Comparison of ENCODE assay signal across 9 mouse cellular contexts in genomic region chr4:141033606-141034549, GRCm38 (mm10). TPM values are rescaled to one million over a fixed set of nuclear protein-coding genes. Genes with fewer than 3 reads are reported as not detected.
DNase-seq lines count a peak whose midpoint lies in the region; ATAC-seq and TF ChIP-seq lines count a peak whose summit lies in the region.
"Had no signal": no experiment of that assay in that cellular context is flagged by ENCODE, and none has a peak within 500 bp of the region (broad histone marks: within the 10 kb centered on the region; RNA-seq: fewer than 3 reads in every experiment).

No protein-coding gene starts in this region.

- H3K4me1 ChIP-seq in heart, embryonic 13.5 days: peaks cover 11% of the 10 kb centered on the region
- no peaks in the 10 kb centered on the region for H3K4me1 ChIP-seq in intestine, postnatal 0 days (replicated peaks; ENCODE audit: control insufficient read depth, insufficient read depth, low read length)

- TF ChIP-seq CTCF in intestine, postnatal 0 days (IDR thresholded peaks at IDR 0.05; ENCODE audit: low read depth): peak; percentile 56

- peaks cover 68% of the 10 kb centered on the region for H3K36me3 ChIP-seq in heart, embryonic 13.5 days
- H3K36me3 ChIP-seq in intestine, postnatal 0 days (ENCODE audit: control insufficient read depth, insufficient read depth): peaks cover 18% of the 10 kb centered on the region; the same call in 1 of the 2 replicates

- H3K27ac ChIP-seq in heart, embryonic 13.5 days (replicated peaks): no peak overlapping the region
- no peak overlapping the region for H3K27ac ChIP-seq in intestine, postnatal 0 days (ENCODE audit: low read depth, low read length)

- no peak overlapping the region for H3K4me2 ChIP-seq in heart, embryonic 13.5 days
- H3K4me2 ChIP-seq in intestine, postnatal 0 days (replicated peaks; ENCODE audit: low read depth): no peak overlapping the region

- no peak for DNase-seq in heart, postnatal 36 days
- peak; percentile 76 for DNase-seq in adrenal gland, postnatal 10 days
- DNase-seq in lung, postnatal 14 days: peak; percentile 61
- DNase-seq in ovary, postnatal 14 days (ENCODE audit: low spot score): no peak
- DNase-seq in embryo, embryonic 10.5 days (ENCODE audit: low spot score): no peak
- no peak for DNase-seq in spleen, postnatal 4 days (ENCODE audit: low spot score in 2 of 2)

- H3K9ac ChIP-seq in heart, embryonic 13.5 days: peak overlapping the region; percentile 47; the same call in 1 of the 2 replicates
- H3K9ac ChIP-seq in intestine, postnatal 0 days (ENCODE audit: low read depth, low read length): no peak overlapping the region

- H3K9me3 ChIP-seq in heart, embryonic 13.5 days: no peaks in the 10 kb centered on the region
- no peaks in the 10 kb centered on the region for H3K9me3 ChIP-seq in intestine, postnatal 0 days (ENCODE audit: control insufficient read depth)

- intact Hi-C loops in heart, postnatal 36 days (cut with DNase I): loop anchor here (5.0 kb wide), 3 partner anchors 47 to 247 kb away; partner anchors contain the start of gene Atp13a2

- ATAC-seq in heart, embryonic 13.5 days (ENCODE audit: extremely low read depth, insufficient number of reproducible peaks, low FRiP score, low TSS enrichment): no peak
- ATAC-seq in intestine, postnatal 0 days: peak; percentile 50; the same call in 1 of the 2 replicates

- no peaks in the 10 kb centered on the region for H3K27me3 ChIP-seq in heart, embryonic 13.5 days (replicated peaks)
- H3K27me3 ChIP-seq in intestine, postnatal 0 days (replicated peaks; ENCODE audit: control insufficient read depth, insufficient read depth, low read length): no peaks in the 10 kb centered on the region

- no peak overlapping the region for H3K4me3 ChIP-seq in heart, embryonic 13.5 days
- H3K4me3 ChIP-seq in intestine, postnatal 0 days (ENCODE audit: low read depth, low read length): no peak overlapping the region
- H3K4me3 ChIP-seq: erythroblast, embryonic 14.5 days had no signal

- 72% methylated on average over 27 of the region's 27 CpGs for WGBS in heart, embryonic 13.5 days
- WGBS in intestine, postnatal 0 days: 62% methylated on average over 27 of the region's 27 CpGs

RNA-seq across cellular contexts. Expression of gene Mfap2, which starts 23.7 kb away (rescaled TPM):
- polyA plus RNA-seq in heart, embryonic 13.5 days (2015; fragmentation: Nextera tagmentation; extraction: Ambion mirVana): 273 and 299 TPM in 2 replicates
- total RNA-seq in heart, postnatal 36 days (2021): 1 to 10 TPM; 4.0 to 4.3 TPM
- 10 to 100 TPM; 46.9 to 50.7 TPM for total RNA-seq in adrenal gland, postnatal 10 days (2021)
- 117 and 138 TPM in 2 replicates for polyA plus RNA-seq in intestine, postnatal 0 days (2015; fragmentation: Nextera tagmentation; extraction: Ambion mirVana)

RNA-seq across cellular contexts. Expression of gene Crocc, which starts 26.5 kb away (rescaled TPM):
- 3.4 and 3.5 TPM in 2 replicates for polyA plus RNA-seq in heart, embryonic 13.5 days (2015; fragmentation: Nextera tagmentation; extraction: Ambion mirVana)
- total RNA-seq in heart, postnatal 36 days (2021): 1 to 10 TPM; 4.3 to 5.5 TPM
- total RNA-seq in adrenal gland, postnatal 10 days (2021): 10 to 100 TPM in 1 of 2 experiments, 1 to 10 TPM in 1; 6.7 to 13.2 TPM
- 1.3 and 1.5 TPM in 2 replicates for polyA plus RNA-seq in intestine, postnatal 0 days (2015; fragmentation: Nextera tagmentation; extraction: Ambion mirVana)

RNA-seq across cellular contexts. Expression of gene Necap2, which starts 44.3 kb away (rescaled TPM):
- polyA plus RNA-seq in heart, embryonic 13.5 days (2015; fragmentation: Nextera tagmentation; extraction: Ambion mirVana): 39.7 and 43.7 TPM in 2 replicates
- total RNA-seq in heart, postnatal 36 days (2021): 10 to 100 TPM; 17.2 to 18.1 TPM
- 10 to 100 TPM; 54.5 to 57.1 TPM for total RNA-seq in adrenal gland, postnatal 10 days (2021)
- 103 TPM in 2 replicates for polyA plus RNA-seq in intestine, postnatal 0 days (2015; fragmentation: Nextera tagmentation; extraction: Ambion mirVana)

RNA-seq across cellular contexts. Expression of gene Atp13a2, which starts 47.2 kb away (rescaled TPM):
- 28.7 and 29.4 TPM in 2 replicates for polyA plus RNA-seq in heart, embryonic 13.5 days (2015; fragmentation: Nextera tagmentation; extraction: Ambion mirVana)
- total RNA-seq in heart, postnatal 36 days (2021): 10 to 100 TPM; 16.5 to 17.3 TPM
- 10 to 100 TPM; 31.9 to 39.9 TPM for total RNA-seq in adrenal gland, postnatal 10 days (2021)
- 10.9 and 11.7 TPM in 2 replicates for polyA plus RNA-seq in intestine, postnatal 0 days (2015; fragmentation: Nextera tagmentation; extraction: Ambion mirVana)

RNA-seq across cellular contexts. Expression of gene Spata21, which starts 54.3 kb away (rescaled TPM):
- not detected in 2 replicates for polyA plus RNA-seq in heart, embryonic 13.5 days (2015; fragmentation: Nextera tagmentation; extraction: Ambion mirVana)
- not detected for total RNA-seq in heart, postnatal 36 days (2021)
- not detected for total RNA-seq in adrenal gland, postnatal 10 days (2021)
- 0.12 and 0.33 TPM in 2 replicates for polyA plus RNA-seq in intestine, postnatal 0 days (2015; fragmentation: Nextera tagmentation; extraction: Ambion mirVana)
- polyA plus RNA-seq: erythroblast, embryonic 14.5 days had no signal

Comparison
In these comparisons a context has a peak if more than half of its experiments do, and no peak if none do; other contexts are left out.
1. DNase-seq: peak in adrenal gland, postnatal 10 days (single experiment) and lung, postnatal 14 days (single experiment); none in heart, postnatal 36 days (0 of 2), ovary, postnatal 14 days (single experiment), embryo, embryonic 10.5 days (single experiment) and spleen, postnatal 4 days (0 of 2).
2. RNA of gene Mfap2, which starts 23.7 kb away (total RNA-seq): 46.9 to 50.7 TPM in adrenal gland, postnatal 10 days; 4.0 to 4.3 TPM in heart, postnatal 36 days; every median in the first group is over 4 times any median in the second.